Mouse (Mus musculus) liver, embryonic 14.5 days (tissue): ENCODE measurements around the gene Slc2a9.

Experiments used
- CTCF ChIP-seq: IDR thresholded peaks from 2 replicates; pipeline ENCODE4 v1.5.1; 2016; ENCODE audit warnings: antibody characterized with exemption, low read depth, control low read depth
- EP300 ChIP-seq: IDR thresholded peaks from 2 replicates; pipeline ENCODE4 v1.6.1; 2016; ENCODE audit warnings: antibody characterized with exemption, low read depth

DNA sequence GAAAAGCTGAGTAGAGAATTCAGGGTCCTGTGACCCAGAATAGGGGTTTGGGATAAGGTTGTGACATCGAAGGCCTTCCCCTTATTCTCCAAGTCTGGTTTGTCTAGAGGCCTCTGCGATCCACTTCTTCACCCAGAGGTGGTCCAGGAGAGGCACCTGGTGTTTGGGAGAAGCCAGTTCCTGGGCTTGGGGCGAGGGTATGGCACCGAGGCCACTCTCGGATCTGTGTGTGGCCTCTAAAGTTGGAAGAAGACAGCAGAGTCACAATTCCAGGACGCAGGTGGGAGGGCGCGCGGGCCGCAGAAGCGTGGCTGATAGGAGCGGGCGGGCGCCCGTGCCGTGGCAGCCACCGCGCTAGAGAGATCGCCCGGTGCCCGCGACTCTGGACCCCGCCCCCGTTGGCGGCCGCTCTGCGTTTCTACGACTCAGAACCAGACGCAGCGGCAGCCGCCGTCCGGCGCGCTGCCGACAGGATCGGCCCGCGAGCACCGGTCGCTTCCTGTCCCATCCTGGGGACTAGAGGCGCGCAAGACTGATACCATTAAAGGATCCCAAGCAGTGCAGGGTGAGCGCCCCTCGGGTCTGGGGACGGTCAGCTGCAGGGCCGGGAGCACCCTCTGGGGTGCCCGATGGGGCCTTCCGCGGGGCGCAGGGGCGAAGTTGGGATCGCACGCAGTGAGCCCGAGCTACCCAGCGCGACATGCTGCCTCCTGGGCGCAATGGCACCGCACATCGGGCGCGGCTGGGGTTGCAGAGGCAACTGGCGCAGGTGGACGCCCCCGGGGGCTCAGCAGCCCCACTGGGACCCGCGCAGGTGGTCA, 183.8 kb downstream of the Slc2a9 start, which contains the start of gene Drd5:
- TF ChIP-seq EP300, result no peak
- TF ChIP-seq CTCF, result no peak
